Mouse (Mus musculus) retina, postnatal 7 days (tissue): ENCODE measurements around the gene Negr1.

Experiments
- DNase-seq: peaks from one replicate; pipeline ENCODE4 v3.0.0-alpha.2; 2012; ENCODE audit warnings: low read depth, low spot score

Negr1 gene

GRCm38 (mm10) chr3:156794610-156795009 is 233.0 kb downstream of the Negr1 start:
- no peak for DNase-seq

- DNase-seq: no peak
These were observed 234.6 kb downstream of the Negr1 start for GRCm38 (mm10) chr3:156796061-156796691.

DNA sequence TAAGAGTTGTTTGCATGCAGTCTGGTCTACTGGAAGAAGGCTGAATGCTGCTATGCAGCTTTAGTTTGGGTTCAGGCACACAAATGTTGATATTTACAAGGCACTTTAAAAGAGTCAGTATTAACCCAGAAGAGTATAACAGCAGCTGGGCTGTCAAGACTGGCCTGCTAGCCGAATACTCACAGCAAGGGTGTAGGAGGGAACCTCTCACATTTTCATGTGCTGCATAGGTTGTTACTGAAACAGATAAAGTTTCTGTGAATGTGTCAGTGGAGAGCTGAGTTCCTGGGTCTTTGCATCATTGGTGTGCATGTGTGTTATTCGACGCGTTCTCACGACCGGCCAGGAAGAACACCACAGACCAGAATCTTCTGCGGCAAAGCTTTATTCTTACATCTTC is 237.6 kb downstream of the Negr1 start:
- DNase-seq: no peak

- DNase-seq: no peak
These were observed 248.2 kb downstream of the Negr1 start for GRCm38 (mm10) chr3:156809836-156810235.

GRCm38 (mm10) chr3:156816938-156817337 is 255.3 kb downstream of the Negr1 start:
- no peak for DNase-seq

GRCm38 (mm10) chr3:156817452-156817851 is 255.9 kb downstream of the Negr1 start:
- no peak for DNase-seq

GRCm38 (mm10) chr3:156823039-156823438 is 261.4 kb downstream of the Negr1 start:
- DNase-seq: no peak

DNA sequence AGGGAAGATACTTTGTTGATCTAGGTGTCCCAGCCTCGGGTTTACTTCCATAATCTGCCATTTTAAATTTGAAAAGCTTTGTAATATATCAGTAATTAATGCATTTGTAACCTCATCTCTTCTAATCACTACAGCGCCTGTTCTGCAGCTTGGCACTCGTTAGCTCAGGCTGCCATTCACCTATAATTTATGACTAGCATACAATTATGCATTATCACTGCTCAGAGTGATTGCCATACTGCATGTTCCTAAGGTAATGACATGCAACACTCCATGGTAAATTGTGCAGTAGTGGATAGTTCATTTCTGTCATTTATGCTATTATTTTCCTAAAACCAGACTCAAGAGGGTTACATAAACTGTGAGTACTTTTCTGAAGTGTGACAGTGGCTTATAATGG is 272.3 kb downstream of the Negr1 start:
- no peak for DNase-seq

GRCm38 (mm10) chr3:156838550-156838949 is 277.0 kb downstream of the Negr1 start:
- no peak for DNase-seq

DNA sequence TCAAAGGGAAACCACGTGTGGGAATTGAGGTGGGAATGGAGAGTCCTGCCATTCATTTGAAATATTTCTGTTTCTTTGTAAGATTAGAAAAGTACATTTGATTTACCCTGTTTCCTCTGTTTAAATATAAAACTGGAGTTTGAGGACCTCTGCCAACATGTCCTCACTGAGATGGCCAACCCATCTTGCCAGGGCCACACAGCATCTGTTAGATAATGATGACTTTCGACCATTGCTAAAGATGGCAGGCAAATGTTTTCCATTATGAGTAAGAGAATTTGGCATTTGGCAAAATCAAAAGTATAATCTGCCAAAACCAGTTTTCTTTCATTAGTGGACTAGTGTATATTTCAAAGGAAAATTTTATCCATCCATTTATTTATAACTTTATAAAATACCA is 286.8 kb downstream of the Negr1 start:
- DNase-seq: no peak

DNA sequence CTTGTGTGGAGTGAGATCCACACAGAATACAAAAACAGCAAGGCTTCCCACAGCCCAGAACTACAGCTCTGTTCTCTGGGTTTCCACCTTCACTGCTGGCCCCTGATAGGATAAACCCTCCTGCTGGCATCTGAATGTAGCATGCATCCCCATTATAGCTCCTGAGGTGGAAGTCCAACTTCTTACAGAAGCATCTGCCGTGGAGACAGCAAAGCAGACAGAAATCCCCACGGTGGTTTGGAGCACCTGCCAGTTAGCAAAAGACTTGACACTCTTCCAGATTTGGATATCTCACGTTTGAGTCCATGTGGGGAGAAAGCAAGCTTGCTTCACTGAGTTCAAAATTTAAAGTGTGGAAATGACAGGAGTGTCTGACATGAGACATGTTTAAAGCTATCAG is 290.3 kb downstream of the Negr1 start:
- DNase-seq: no peak

DNA sequence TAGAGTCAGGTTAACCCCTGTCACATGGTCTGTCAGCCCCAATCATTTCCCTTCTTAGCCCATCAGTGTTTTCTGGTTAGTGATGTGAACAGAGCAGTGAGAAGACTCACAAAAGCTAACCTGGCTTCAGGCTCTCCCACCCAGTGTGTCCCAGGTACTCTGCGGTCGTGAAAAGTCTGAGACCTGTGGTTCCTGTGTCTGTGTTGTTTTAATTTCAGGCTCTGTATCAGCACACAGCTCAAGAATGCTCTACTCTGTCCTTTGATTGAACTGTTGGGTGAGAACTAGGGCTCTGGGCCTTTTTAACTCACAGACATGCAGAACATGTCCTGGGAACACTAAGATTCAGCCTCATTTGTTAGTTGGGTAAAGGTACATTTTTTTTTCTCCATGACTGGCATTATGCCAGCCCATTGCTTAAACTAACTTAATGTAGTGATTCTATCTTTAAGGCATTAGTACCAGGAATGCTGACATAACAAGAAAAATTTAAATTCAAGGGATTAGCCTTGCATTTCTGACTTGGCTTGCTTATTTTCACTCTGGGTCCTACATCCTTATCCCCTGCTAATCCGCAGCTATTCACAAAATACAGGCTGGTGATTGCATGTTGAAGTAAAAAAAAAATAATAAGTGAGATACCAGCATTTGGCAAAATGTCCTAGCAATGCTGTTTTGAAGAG is 308.8 kb downstream of the Negr1 start:
- no peak for DNase-seq

DNA sequence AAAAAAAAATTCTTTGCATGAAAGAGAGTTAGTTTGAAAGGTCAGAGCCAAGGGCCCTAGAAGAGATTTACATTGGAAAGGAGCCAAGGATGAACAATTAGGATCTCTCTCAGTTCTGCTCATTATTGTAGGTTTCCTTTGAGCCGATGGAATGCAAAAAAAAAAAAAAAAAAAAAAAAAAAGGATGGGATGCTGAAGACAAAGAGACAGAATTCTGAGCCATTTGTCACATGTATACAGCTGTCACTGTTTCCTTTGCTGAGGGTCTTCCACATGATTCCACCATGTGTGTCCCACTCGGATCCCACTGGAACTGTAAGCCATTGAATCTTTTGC is 309.3 kb downstream of the Negr1 start:
- no peak for DNase-seq

- no peak for DNase-seq
These were observed 310.1 kb downstream of the Negr1 start for GRCm38 (mm10) chr3:156871641-156872196.

GRCm38 (mm10) chr3:156876551-156876950 is 315.0 kb downstream of the Negr1 start:
- DNase-seq: no peak

GRCm38 (mm10) chr3:156882129-156882528 is 320.5 kb downstream of the Negr1 start:
- DNase-seq: no peak

- no peak for DNase-seq
These were observed 322.3 kb downstream of the Negr1 start for GRCm38 (mm10) chr3:156883873-156884272.

DNA sequence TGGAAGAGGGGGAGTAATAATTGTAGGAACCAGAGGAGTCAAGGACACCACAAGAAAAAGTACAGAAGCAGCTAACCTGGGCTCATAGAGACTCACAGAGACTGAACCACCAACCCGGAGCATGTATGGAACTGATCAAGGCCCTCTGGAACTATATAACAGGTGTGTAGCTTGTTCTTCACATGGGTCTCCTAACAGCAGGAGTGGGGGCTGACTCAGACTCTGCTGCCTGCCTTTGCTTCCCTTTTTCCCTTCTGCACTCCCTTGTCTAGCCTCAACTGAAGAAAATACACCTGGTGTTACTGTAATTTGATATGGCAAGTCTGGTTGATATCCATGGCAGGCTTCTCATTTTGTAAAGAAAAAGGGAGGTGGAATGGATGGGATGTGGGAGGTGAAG is 324.1 kb downstream of the Negr1 start:
- DNase-seq: no peak

- no peak for DNase-seq
These were observed 325.3 kb downstream of the Negr1 start for GRCm38 (mm10) chr3:156886915-156887314.

DNA sequence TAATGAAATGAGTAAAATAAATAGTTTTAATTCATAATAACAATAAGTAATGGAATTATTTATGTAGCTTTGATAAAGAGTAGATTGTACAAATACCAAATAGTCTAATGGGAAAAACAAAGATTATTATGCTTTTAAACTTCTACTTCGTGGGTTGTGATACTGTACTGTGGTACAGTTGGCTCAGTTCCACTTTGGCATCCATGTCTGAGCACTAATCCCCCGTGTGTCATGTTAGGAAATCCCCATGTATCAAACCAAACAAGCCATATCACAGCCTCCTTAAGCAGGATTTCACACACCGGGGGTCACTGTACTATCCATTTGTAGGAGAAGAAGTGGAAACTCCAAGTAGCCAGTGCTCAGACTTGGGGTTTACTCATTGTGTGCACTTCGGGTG is 329.4 kb downstream of the Negr1 start:
- no peak for DNase-seq

DNA sequence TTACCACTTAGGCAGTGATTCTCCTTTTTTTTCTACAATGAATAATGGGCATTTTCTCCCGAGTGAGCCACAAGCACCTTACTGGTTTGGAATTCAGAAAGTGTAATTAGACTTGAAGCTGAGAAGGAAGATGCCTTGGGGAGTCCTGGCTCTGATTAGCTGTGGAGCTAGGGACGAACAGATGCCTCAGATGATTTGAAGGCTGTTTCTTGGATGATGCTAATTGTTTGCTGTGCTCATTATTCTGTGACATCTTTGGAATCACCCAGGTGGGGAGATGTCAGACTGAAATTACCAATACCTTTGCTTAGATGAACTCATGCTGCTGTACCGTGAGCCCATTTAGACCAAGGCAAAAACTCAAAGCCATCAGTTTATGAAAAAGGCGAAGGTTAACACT is 333.7 kb downstream of the Negr1 start:
- DNase-seq: no peak

DNA sequence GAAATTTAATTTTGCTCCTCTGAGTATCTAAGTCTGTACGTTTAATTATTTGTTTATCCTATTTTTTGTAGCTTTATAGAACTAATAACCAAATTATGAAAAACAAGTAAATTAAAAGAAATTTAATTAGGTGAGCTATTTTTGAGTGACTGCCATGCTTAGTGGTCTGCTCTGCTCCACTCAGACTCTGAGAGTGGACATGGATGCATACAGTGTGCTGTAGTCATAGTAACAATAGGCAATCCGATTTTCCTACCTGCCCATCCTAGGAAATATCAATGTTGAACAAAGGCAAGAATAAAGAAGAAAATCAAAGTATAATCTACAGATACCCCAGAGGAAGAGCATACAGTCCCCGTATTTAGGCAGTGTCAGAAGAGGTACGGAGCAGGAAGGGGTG is 334.5 kb downstream of the Negr1 start:
- DNase-seq: no peak

- no peak for DNase-seq
These were observed 335.0 kb downstream of the Negr1 start for GRCm38 (mm10) chr3:156896552-156896951.
